Mouse (Mus musculus) adipocyte (in vitro differentiated cells): Measurements from ENCODE around the gene Myocd.
A peak's percentile ranks its signal among the peaks of the same experiment; 100 is the strongest.

Experiments
- DNase-seq: peaks from one replicate; pipeline ENCODE4 v3.0.0-alpha.2; 2016; ENCODE audit warnings: low spot score

Myocd gene

DNA sequence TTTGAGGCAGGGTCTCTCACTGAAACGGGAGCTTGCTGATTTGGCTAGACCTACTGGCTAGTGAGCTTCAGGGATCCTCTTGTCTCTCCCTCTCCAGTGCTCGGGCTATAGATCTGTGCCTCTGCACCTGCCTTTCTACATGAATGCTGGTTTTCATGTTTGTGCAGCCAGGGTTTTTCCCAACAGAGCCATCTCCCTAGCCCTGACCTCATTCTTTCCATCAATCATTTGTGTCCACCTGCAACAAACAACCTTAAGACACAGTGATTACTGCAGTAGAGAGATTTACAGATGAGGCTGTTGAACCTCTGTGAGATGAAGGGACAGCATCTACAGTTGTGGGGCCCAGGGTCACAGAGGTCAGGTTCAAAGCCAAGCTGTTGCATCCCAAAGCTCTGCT is 56.0 kb downstream of the Myocd start:
- no peak for DNase-seq

DNA sequence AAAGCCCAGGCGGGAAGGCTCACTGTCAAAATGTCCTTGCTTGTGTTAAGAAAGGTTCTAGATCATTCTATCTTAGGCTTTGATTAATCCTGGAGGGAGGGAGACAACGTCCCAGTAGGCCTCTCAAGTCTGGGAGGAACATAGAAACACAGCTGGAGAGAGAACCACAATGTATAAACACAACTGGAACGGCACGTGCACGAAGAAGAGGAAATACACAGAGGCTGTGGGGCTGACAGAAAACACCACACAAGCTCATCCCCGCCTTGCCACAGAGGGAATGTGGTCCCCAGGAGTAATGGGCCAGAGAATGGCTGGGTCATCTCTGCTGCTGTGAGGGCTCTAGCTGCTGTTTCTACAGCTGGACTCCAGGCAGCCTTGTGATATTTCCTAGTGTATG is 58.1 kb downstream of the Myocd start:
- no peak for DNase-seq

GRCm38 (mm10) chr11:65209441-65209840 is 60.3 kb downstream of the Myocd start:
- DNase-seq, result peak; percentile 22

DNA sequence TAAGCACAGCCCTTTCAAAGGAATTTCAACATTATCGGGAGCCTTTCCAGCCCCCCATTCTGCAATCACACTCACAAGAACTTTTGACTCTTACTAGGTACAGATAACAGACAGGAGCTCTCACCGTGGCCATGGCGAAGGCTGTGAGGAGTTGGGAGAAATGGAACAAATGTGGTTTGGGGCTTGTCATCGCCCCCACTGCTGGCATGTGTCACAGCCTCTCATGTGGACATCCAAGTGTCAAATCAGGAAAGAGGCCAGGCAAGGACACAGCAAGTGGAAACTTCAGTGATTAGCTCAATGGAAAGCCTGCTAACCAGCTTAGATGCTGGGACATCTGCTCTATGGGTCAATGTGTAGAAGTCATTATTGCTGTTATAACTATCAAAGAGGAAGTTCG is 64.5 kb downstream of the Myocd start:
- DNase-seq, result no peak

DNA sequence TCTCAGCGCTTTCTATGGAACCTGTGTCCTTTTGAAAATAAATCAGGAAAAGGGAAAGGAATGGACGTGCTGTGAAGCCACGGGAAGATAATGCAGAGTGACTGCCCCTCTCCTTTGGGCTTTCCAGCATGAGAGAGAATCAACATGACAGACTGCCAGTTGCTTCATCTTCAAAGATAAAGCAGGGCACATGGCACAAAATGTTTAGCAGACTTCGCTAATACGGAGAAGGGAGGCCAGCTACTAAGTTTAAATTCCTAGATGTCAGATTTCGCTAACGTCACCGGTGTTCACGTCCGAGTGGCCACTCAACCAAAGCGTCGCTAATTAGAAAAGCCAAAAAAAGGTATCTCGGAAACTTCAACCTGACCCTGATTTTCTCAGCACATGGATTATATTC is 65.1 kb downstream of the Myocd start:
- no peak for DNase-seq

DNA sequence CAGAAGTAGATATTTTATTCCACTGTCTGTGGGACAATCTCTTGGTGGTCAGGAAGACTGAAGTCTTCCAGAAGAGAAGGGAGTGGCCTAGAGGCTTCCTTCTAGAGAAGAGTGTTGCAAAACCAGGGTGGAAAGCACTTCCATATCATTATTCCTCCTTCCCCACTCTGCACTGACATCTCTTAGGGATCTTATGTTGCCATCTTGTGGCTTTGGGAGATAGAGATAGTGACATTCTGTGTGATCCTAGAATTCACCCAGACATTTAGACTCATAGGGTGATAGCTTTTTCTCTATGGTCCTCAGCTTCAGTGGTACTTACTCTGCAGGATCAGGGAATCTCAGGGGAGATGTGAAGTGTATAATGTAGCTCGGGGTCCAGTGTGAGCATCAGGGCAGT is 66.8 kb downstream of the Myocd start:
- DNase-seq, result no peak

DNA sequence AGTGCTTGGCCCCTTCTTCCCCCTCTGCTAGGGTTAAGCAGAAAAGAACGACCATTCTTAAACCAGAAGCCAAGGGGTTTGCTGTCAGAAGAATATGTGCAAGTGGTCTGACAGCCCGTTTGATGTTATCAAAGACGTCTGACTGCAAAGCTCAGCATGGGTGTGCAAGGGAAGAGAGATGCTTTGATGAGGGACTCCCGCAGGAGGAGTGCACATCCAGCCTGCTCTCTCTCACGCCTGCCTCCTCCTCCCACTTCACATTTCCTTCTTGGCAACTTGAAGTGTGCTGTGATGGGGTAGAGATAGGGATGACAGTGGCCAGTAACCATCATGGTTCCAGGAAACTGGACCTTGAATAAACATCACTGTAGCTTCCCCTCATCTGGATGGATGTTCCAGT is 67.6 kb downstream of the Myocd start:
- DNase-seq, result no peak

DNA sequence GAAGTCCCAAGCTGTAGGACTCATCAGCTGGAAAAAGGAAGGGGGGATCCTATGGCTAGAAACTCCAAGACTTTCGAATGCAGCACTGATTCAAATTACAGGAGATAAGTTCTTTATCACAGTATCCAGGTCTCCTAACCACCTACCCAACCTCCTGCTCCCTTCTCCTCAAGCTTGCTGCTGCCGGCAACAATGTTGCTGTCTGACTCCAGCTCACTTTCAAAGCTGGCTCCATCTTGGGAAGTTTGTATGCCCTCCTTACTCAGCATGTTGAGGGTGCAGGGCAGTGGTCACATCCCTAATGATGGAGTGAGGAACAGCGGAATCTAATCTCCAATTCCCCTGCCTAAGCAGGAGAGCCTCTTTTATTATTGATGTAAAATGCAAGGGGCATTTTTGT is 71.8 kb downstream of the Myocd start:
- DNase-seq, result no peak

DNA sequence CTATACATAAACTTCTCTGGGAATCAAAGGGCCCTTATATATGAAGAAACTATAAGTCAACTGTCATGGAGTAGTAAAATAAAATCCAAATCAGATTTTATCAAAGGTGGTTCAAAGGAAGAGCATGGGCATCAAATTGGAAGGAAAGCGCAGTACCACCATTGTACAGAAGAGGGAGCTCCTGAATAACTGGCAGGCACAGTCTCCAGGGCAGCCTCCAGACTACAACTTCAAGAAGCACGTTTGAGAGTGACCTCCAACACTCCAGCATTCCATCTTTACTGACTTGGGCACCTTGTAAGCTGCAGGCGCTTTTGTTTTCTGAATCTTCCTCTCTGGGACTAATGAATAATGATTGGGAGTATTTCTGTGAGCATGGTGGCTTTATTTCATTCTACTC is 72.5 kb downstream of the Myocd start:
- peak; percentile 80 for DNase-seq

- DNase-seq, result no peak
Observed at GRCm38 (mm10) chr11:65186974-65187373, 82.8 kb downstream of the Myocd start.

GRCm38 (mm10) chr11:65185114-65185513 is 84.7 kb downstream of the Myocd start:
- DNase-seq, result no peak

DNA sequence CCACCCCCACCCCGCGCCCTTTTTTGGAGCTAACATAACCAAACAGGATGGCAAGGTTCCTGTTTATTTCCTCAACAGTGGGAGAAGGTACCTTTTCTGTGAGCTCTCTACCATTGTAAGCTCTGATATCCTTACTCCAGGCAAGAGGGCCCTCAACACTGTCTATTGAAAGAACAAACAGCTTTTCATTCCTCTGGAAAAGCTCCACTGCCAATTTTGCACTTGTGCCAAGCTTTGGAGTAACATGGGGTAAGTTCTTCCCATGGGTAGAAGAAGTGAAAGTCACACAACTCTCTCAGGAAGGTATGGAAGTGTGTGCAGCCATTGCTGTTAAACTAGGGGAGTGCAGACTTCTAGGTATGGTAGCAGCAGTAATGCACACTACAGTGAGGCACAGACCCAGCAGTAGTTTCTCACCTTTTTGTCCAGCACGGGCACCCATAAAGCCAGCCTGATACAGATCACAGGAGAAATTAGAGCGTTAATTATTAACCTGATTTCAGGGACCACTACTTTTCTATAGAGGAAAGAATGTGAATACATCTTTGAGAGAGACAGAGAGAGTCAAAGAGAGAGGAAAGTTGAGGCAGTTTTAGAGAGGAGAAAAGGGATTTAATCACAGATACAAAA is 99.6 kb downstream of the Myocd start:
- peak; percentile 3 for DNase-seq

- no peak for DNase-seq
Observed at GRCm38 (mm10) chr11:65162767-65163120, 107.0 kb downstream of the Myocd start, which contains the start of gene Arhgap44. Gene Arhgap44, minus strand, starts transcription at chr11:65162961.

DNA sequence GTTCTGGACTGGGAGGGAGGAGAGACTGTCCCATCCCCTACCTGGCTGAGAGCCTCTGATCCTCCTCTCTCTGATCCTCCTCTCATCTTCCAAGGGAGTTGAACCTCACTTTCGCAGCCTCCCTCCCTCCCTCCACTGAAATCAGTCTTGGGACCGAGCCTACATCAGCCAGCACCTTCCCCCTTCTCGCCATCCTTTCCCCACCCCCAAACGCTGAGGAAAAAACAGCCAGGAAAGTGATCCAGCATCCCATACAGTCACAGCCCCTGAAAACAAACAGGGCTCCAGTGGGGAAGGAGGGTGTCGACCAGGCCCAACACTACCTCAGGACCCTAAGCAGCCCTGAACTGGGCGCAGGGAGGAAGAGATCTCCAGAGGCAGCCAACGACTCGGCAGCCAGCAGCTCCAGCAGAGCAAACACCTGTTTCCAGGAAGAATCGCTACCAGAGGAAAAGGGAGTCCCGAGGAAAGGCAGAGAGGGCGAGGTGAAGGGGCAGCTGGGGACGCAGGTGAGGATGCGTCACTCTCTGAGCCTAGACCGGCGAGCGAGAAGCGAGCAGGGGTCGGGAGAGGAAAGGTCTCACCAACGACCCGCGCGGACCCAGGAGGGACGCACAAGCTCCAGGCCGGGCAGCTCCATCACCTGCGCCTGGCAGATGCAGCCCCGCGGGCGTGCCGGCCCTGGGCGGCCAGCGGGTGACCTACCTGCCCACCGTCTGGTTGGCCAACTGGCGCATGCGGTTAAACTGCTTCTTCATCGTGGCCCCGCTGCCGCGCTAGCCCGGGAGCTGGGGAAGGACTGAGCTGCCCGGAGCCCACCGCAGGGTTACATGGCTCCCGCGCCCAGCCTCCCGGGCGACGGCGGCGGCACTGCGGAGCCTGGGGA is 107.7 kb downstream of the Myocd start:
- DNase-seq, result no peak

DNA sequence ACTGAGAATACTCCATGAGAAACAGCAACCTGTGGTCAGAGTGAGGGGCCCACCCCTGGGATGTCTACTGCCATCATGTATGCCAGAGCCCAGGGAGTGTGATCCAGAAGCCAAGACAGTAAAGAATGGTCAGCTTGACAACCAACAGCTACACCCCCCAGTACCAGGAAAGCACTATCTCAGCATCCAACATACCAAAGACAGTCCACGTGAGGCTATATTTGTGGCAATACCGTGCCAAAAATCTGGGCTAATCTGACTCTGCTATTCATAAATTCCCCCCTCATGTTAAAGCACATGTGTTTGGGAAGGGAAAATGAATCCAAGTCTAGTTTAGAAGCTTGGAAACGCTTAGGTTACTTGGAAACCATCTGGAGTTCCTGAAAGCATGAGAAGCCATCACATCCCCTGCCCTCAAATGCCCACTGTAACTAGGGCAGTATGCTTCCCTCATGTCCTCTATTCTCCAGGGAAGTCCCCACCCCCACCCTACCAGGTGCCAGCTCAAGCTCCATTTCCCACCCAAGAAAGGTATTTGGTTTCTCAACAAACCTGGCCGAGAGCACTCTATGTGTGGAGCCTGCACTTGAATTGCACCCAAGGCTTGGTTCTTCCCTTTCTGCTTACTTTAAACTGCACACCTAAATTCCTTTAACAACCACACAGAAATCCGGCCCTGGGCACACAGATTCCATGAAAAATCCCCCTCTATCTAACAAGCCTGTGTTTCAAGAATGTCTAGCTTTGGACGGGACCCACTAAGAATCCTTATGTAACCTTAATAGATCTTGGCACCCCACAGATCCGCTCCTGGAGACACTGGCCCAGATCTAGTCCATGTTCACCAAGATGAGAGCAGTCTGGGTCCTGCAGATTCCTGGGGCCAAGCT is 108.6 kb downstream of the Myocd start:
- DNase-seq, result no peak

- no peak for DNase-seq
Observed at GRCm38 (mm10) chr11:65159791-65160190, 110.0 kb downstream of the Myocd start, which contains the start of gene 1700086D15Rik. Gene 1700086D15Rik, minus strand, starts transcription at chr11:65159891.

DNA sequence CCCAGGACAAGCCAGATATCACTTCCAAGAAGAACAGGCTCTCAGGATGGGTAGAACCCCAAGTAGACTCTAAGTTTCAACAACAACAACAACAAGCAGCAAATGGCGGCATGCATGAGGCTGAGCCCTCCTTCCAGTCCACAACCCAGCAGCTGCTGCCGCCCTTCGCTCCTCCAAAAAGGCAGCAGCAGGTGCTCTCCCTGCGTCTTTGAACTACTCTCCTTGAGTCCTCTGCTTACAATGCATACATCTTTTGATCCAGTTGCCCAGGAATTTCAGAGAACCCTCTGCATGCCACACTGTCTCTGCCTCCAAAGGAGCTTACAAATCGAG is 111.2 kb downstream of the Myocd start:
- no peak for DNase-seq

DNA sequence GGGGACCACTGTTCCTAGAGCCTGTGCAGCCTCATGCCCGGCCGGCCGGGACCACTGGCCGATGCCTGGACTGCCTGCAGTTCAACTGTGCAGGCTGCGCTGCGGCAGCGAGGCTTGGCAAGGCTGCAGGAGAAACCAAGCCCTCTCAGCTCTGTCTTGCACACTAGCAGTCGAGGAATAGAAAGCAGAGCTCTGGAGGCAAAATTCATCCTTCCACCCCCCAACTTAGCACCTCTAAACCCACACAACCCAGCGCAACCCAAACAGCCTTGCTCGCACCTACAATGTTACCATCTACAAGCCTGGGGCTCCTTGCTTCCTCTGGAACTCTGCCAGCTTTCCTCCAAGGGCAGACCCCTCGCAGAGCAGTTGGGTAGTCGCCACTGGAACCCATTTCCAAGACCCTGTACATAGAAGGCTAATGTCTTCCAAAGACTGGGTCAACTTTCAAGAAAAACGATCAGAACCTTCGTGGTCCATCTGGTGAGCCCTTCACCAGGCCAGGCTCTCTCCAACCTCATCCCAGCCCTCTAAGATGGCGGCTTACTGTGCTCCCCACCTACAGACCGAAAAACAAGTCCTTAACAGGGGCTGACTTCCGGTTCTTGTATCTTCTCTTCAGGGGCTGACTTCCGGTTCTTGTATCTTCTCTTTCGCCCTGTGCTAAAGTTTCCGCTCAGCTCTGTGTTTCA is 111.7 kb downstream of the Myocd start:
- no peak for DNase-seq

GRCm38 (mm10) chr11:65153006-65153405 is 116.8 kb downstream of the Myocd start:
- no peak for DNase-seq

DNA sequence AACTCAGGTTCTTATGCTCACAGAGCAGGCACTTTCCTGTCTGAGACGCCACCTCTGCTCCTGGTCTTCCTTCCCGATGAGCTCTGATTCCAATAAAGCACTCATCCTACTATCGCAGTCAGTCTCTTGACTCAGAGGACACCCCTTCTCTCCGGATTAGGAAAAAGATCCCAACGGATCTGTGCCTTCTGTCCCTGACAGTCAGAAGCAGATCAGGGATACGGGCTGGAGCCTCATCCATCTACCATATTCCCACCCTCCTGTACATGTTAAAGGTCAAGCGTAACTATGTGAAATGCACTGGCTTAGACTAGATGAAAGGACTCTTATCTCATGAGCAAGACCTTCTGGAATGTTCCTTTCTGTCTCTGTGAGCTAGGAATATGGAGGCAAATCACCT is 121.3 kb downstream of the Myocd start:
- DNase-seq, result no peak

GRCm38 (mm10) chr11:65142838-65143417 is 126.9 kb downstream of the Myocd start:
- no peak for DNase-seq

DNA sequence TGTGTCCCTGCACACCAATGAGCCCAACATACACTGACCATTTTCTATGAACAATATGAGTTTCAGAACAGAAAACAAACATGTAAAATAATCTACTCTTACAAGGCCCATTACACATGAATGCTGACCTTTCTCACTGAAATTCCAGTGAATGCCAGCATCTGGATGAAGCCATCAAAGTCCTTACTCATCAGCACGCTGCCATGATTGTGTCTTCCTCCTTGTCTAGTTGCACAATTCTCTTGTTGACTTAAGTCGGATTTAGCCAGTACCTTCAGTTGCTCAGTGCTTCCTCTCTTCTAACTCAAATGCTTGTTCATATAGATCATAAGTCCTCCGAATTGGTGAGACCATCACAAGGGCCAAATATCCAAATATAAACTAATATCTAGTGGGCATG is 130.8 kb downstream of the Myocd start:
- peak; percentile 7 for DNase-seq
